Mouse (Mus musculus): ENCODE data around the gene Dapk1.

The Dapk1 gene

DNA sequence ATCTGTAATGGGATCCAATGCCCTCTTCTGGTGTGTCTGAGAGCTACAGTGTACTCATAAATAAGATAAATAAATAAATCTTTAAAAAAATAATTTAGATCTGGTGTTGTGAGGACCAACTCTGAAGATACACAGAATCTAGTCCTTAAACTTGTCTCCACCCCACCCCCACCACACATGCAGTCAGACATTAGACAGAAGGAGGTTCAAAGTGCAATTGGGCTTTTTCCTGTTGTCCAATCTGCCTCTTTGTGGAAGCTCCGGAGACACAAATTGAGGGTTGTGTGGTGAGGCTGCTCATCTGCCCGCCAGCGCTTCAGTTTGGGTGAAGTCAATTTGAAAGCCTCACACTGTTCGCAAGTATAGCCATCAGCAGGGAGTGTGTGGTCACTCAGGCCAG is 63.7 kb downstream of the Dapk1 start:
- no peak for DNase-seq

DNA sequence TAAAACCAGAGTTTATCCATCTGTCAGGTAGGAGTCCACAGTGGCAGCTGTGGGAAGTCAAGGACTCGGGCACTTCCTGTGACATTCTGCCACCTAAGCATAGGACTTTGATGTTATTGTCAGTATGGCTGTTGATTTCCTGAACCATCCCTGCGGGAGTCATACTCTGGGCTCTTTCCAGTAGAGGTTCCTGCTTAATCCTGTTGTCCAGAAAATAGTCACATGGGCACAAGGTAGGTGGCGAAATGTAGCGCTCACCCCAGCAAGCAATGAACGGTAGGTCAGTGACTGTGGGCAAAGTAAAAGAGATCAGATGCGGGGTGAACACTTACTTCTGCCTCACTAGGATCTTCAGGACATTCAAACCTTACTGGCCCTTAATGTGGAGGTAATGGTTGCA is 66.3 kb downstream of the Dapk1 start:
- DNase-seq: no peak

DNA sequence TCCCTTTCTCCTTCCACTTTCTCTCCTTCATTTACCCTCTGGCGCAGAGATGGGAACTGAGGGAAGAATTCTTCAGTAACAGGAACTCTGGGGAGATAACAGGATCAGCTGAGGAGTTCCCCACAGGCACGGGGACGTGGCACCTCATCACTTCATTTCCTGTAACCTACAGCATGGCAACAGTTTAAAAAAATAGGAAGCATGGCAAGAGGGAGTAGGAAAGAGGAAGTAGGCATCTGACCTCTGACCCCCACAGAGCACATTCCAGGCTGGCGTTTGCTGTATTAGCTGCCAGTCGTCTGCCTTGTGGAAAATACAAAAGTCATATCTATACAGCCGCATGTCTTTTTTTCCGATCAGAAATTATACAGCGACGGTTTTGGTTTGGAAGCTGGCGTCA is 68.9 kb downstream of the Dapk1 start:
- DNase-seq: no peak

DNA sequence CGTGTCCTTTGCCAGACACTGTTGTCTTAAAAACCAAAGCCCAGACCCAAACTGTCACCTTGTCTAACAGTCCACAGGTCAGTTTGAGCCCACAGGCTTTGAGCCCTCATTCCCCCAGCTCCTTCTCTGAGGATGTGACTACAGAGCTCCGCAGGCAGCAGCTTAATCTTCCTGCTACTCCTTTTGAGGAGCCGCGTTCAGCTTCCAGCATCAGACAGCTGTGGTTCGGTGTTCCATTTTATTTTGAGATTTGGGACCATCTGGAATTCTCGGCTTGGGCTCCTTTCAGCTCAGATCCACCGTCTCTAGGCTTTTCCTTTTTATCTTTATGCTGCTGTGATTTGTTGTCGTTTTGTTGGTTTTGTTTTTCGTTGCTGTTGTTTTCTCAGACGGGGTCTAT is 69.5 kb downstream of the Dapk1 start:
- no peak for DNase-seq

DNA sequence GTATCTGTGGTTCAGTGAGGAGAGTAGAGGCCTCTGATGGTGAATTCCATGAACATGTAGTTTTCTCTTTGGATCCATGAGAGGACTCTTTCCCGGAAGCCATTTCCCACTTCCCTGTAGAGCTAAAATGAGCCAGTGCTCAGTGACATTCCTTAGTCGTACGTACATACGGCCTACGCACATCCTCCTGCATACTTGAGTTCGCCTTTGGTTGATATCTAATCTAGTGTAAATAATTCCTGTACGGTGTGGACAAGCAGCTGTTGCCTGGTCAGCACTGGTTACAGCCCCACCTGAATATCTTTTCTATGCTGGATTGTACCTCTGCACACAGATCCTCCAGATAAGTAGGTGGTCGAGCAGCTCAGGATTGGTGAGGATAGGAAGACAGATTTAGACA is 70.5 kb downstream of the Dapk1 start:
- no peak for DNase-seq

DNA sequence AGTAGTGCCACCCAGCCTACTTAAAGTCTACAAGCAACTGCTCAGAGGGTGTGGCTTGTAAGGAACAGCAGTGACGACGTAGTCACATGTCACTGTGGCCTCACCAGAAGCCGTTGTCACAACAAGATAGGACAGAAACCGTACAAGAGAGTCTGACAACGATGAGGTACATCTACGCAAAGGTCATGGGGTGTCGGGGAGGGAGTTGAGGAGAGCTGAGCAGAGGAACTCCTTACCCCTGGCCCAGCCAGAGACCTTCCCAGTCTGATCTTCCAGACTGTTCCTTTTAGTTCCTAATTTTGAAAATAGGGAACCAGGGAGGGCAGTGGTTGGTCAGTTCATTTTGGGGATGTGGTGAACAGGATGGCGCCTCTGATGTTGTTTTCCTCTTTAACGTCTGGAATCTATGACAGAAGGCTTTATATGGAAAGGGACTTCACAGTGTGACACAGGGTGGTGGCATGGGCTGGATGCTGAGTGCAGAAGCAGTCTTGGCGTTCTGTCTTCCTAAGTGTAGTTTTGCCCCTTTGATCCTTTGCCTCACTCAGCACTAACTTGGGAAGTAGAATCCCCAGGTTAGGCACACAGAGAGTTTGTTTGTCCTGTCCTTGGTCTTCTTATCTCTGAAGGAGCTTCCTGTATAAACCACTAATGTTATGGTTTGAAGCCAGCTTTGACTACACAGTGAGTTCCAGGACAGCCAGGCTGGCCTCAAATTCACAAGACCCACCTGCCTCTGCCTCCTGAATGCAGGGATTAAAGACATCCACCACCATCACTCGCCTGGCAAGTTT is 71.3 kb downstream of the Dapk1 start:
- no peak for DNase-seq

DNA sequence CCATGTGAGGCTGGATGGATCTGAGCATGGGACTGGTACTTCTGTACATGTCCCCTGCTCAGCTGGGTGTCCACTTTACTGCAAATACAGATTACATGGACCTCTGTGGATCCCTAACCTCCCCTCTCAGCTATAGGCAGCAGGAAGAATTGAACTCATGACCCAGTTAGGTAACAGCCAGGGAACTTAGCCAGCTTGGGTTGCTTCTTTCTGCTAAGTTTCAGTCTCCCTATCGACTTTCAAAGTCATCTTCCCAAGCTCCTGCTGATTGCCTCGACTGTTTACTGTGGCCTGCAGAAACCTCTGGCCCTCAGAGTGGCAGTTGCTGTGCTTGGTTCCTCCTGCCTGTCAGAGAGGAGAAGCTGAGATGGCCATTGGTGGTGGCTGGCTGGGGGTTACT is 72.6 kb downstream of the Dapk1 start:
- no peak for DNase-seq

DNA sequence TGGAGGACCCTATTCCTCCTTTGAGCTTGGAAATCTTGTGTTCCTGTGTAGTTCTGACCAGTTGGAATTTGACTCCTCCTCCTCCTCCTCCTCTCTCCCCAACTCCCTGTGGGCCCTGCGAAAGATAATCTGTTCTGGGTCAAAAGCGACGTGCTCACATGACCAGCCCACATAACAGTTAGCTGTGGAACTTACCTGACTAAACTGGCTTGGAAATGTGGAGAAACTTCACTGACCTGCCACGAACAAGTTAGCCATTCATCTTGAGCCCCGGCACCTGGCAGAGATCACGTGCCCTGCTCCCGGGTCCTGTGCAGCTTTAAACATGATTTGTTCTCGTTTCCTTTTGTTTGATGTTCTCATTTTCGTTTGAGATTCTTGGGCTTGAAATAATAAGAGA is 73.2 kb downstream of the Dapk1 start:
- DNase-seq: no peak

DNA sequence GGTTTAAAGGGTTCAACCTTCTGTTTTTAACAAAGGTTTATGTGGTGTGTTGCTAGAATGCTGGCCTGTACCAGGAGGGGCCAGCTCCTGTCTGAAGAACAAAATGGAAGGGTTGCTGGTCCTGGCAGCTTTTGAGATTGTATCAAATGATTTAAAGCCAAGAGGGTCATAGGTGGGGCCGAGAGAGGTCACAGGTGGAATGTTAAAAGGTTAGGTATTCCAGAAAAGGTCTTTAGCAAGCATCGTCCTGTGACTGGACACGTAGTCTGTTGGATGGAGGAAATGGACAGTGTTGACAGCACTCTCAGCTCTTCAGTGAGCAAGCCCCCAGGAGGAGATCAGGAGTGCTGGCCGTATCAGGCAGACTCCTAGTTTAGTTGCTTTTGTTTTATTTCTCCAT is 73.7 kb downstream of the Dapk1 start:
- no peak for DNase-seq

DNA sequence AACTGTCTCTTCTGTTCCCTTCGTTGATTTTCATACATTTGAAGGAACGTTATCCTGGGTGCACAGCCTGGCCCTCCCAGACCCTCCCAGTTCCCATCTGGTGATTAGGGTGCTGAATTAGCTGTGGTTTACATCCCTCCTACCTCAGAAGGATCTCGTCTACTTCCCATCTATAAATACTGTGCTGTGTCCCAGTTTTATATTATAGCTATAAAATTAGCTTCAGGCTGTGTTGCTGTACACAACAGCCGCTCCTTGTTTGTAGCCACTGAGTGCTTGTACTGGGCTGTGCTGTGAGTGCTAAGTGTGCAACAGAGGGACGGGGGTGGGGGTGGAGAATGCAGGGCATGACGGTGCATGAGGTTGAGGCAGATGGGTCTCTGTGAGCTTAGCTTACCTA is 77.2 kb downstream of the Dapk1 start:
- no peak for DNase-seq

DNA sequence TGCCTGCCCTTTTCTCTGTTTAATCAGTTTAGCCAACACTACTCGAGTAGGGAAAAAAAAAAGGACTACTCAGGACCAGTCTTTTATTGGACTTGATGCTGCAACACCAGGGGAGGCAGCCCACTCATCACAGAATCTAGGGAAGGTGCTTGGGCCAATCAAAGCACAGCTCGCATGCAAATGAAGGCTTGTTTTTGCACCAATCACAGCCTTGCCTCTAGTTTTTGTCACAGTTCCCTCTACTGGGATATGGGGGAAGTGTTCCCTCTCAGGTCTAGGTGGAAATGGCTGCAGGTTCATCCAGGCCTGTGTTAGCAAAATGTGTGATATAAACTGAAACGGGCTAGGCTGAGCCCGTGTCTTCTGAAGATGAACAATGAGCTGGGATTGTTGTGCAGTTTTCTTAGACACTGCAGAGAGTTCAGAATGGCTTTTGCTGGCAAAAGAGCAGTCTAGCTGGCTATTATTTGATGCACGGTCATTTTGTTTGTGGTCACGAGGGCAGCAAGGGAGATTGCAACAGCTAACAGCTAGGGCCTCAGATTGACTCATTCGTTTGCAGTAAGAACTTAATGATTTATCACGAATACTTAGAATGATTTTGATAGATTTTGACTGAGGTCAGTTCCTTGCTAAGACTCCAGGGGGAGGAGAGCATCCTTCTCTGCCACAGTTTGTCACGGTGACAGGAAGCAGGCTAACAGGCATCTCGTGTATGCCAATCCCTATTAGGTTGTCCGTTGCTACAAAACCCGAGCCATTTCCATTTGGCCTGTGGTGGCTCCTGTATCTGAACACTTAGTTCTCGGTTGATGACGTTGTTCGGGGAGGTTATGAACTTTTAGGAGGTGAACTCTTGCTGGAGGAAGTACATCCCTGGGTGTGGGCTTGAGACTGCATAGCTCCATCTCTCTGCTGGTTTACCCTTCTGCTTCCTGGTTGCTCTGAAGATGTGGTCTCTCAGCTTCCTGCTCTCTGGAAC is 81.3 kb downstream of the Dapk1 start:
- no peak for DNase-seq

DNA sequence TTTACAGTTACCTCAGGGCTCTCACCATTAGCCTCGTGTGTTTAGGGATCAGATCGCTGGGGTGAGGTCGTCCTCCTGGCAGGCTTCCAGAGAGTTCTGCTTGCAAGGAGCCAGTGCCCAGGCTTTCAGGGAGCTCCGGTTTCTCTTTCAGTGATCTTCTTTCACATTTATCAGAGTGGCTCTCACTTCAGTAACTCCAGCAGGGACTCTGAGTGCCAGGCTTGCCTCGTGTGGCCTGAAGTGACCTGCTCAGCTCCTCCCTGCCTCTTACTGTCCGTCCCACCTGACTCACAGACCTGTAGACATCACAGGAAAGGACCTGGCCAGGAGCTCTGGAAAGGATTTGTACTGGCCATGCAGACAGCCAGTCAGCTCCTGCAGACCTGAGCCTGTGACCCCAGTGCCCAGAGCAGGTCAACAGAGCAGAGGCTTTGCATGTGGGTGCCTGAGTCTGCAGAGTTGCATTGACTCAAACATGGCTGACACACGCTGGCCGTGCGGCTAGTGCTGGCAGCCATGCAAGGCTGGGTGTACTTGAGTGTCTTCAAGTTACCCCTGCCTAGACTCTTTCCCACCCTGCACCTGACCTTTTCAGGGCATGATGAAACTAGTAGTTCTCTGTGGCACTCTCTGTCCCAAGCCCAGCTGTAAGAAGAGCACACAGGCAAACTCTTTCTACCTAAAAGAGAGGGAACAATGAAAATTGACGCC is 82.5 kb downstream of the Dapk1 start:
- no peak for DNase-seq

DNA sequence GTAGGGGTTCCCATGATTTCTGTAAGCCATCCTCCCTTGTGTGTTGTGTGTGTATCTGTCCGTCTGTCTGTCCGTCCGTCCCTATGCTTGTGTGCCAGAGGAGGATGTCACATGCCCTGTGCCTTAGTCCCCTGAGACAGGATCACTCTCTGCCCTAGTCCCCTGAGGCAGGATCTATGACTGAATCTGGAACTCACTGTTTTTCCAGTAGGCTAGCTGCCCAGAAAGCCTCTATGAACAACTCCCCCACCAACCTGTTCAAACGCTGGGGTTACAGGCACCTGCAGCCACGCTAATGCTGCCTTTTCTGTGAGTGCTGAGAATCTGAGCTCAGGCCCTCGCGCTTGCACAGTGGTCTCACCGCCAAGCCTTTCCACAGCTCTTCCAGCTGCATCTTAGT is 83.1 kb downstream of the Dapk1 start:
- no peak for DNase-seq

DNA sequence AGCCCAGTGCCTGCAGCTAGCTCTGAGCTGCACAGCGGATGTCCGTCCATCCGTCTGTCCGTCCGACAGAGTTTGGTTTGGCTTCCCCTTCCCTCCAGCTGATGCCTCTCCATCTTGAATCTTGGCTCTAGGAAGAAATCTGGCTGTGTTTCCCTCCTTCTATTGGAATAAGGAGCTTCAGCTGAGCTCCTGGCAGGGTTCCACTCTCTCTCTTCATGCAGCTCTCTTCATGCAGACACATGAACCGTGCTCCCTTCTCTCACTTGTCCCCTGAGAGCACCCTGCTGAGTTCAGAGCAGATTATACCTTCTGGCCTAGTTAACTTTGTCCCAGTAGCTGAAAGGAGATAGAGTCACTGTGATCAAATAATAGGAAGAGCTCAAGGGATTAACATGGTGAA is 83.5 kb downstream of the Dapk1 start:
- no peak for DNase-seq

DNA sequence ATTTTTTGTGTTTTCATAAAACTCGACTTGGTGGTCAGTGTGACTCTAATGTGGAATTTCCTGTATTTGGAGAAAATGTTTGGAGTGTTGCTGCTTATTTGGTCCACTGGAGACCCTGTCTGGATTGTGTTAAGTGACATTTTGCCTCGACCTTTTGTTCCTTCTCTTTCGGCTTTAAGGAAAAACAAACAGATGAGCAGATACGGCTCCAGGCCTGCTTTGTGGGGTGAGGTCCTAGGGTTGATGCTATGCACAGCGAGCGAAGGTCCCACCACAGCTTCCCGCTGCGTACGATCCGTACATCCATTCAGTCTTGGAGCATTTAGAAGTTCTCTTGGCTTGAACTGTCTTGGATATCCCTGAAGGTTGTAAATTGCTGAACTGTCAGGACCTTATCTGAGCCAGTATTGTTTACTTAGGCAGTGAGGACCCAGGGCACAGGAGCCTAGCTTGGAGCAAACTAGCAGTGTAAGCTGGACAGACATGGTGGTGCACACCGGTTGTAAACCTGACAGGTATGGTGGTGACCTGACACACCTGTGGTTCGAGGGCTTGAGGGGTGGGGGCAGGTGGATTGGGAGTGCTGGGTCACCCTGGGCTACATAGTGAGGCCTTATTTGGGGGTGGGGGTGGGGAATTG is 84.4 kb downstream of the Dapk1 start:
- no peak for DNase-seq

DNA sequence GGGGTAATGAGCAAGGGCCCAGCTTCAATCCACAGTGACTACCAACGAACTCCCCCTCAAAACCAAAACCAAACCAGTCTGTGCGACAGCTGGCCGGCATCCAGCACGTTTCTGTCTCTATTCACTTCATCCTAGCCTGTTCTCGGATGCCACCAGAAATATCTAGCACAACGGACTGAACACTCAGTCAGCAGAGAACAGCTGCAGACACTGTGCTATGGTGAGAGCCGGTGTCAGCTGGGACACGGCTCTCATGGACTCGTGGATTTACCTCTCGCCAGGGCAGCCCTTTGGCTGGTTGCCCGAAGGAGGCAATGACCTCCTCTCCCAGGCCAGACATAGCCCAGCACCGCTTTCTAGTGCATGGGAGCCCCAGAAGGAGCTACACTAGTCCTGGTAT is 85.2 kb downstream of the Dapk1 start:
- no peak for DNase-seq

DNA sequence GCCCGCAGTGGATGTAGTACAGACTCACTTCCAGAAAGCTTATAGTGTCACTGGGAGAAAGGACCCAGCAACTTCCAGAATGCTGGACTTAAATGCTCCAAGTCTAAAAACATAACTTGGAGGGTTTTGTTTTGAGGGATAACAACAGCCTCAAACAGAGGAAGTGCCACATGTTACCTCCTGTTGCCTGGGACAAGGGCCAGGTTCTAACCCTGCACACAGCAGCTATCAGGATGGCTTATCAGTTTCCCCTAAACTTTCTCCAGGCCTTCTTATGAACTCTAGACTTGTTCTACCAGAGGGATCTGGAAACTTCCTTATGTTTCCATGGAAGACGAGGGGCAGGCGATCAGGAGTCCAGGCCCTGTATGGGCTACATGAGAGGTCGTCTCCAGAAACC is 85.7 kb downstream of the Dapk1 start:
- DNase-seq: no peak

DNA sequence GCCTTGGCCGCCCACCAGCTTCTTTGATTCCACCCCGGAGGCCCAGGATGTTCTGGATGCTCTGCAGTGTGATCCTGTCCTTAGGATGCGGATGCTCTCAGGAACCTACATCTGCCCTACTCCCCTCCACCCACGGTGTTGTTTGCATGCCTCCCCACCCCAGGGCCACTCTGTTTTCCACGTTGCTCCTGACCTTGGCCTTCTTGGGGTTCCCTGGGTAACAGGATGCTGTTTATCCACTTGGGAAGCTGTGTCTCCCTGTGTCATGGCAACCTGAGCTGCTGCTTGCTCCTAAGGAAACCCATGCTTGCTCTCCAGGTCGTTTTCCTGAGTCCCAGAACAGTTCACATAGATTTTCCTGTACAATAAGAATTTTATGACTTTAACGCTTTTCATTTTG is 86.1 kb downstream of the Dapk1 start:
- DNase-seq: no peak

DNA sequence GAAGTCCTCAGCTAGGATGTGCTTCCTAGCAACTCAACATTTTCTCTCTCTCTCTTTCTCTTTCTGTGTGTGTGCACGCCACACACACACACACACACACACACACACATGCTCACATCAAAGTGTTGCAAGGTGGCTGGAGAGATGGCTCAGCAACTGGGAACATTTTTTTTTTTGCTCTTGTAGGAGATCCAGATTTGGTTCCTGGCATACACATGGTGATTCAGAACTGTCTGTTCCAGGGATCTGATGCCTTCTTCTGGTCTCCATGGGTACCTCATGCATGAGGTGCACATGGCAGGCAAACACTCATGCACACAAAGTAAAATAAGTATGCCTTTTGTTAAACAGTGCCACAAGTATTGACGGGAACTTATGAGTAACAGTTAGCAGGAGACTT is 89.2 kb downstream of the Dapk1 start:
- no peak for DNase-seq

DNA sequence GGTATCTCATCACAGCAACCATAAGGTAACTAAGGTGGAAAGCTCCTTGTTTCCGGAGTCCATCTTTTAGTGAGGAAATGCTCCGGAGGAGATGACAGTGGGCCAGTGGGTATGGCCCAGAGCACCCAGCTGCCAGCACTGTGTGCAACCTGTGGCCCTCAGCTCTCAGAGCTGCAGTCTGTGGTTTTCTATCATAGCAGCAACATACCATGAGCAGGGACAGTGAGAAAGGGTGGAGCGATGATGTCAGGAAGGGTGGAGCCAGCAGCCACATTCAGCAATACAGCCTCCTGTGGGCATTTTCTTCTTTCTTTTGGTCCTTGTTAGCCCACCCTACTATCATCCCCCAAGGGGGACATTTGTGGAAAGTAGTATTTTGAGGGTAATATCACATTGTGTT is 90.2 kb downstream of the Dapk1 start:
- no peak for DNase-seq

DNA sequence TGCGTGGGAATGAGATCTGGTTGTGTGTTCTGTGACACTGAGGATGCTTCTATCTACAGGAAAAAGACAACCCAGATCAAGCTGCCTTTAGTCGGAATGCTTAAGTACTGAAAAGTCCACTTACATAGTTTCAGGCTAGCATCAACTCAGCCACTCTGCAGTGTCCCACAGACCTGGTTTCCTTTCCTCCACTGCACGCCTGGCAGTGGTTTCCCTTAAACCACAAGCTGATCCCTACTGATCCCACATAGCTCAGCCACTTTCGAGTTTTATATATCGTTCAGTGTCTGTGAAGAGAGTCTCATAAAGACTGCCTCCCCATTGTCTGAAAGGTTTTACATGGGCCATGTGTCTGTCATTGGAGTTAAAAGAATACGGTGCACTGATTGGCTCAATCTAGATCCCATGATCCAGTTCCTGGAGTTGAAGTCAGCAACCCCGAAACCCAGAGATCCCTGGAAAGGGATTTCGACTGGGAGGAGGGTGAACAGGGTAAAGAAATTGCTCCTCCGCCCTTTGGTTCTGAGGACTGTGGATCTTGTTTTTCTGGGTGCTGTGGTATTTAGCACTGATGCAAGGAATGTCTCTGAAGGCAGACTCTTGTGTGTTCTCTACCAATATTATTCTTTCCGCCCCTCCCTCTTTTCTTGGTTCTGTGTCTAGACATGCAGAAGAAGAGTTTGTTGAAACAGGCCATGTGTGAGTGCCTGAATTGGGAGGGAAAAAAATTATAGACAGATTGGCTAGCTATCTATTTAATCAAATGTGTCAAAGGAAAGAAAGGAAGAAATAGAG is 93.6 kb downstream of the Dapk1 start:
- no peak for DNase-seq

DNA sequence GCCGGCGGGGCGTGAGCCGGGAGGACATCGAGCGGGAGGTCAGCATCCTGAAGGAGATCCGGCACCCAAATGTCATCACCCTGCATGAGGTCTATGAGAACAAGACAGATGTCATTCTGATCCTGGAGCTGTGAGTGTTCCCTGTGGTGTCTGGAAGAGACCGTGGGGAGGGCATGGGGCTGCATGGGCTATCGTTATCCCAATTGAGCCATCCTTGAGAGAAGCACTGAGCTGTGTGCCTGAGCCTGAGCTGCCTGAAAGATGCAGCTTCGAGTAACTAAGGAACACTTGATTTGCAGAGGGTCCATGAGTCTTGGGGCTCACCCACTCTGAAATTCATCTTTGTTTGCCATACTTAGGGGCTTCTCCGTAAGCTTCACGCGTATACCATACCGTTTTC is 94.6 kb downstream of the Dapk1 start:
- DNase-seq: no peak

Data from thymus, postnatal 25 days (tissue).